Mouse (Mus musculus) midbrain, embryonic 16.5 days (tissue): ENCODE measurements around the gene Trib3. TPM values are rescaled to one million over a fixed set of nuclear protein-coding genes. Genes with fewer than 3 reads are reported as not detected.

Source experiments
- ATAC-seq: fragments of 200-750 bp; cut with Nextera tagmentation; 2 replicates; pipeline ENCODE4 v1.8.0; 2017; ENCODE audit warnings: moderate TSS enrichment
- H3K27ac ChIP-seq: fragments of 300-500 bp; sonication (generic); 2 replicates; pipeline ENCODE4 v1.5.1; 2014; ENCODE audit warnings: mild to moderate bottlenecking, low read length, mixed read lengths
- H3K27me3 ChIP-seq: fragments of 300-500 bp; sonication (generic); 2 replicates; pipeline ENCODE4 v1.6.1; 2014; ENCODE audit warnings: low read depth, low read length, mixed read lengths; ENCODE audit not compliant: control insufficient read depth, insufficient read depth
- H3K36me3 ChIP-seq: fragments of 300-500 bp; sonication (generic); 2 replicates; pipeline ENCODE4 v1.6.1; 2014; ENCODE audit warnings: mild to moderate bottlenecking, low read length, moderate library complexity, mixed read lengths; ENCODE audit not compliant: control insufficient read depth, insufficient read depth
- H3K4me1 ChIP-seq: fragments of 300-500 bp; sonication (generic); 2 replicates; pipeline ENCODE4 v1.6.1; 2014; ENCODE audit warnings: mild to moderate bottlenecking, low read length, mixed read lengths; ENCODE audit not compliant: control insufficient read depth, insufficient read depth
- H3K4me2 ChIP-seq: fragments of 300-500 bp; sonication (generic); 2 replicates; pipeline ENCODE4 v1.6.1; 2014; ENCODE audit warnings: mild to moderate bottlenecking, low read length, mixed read lengths
- H3K4me3 ChIP-seq: fragments of 300-500 bp; sonication (generic); 2 replicates; pipeline ENCODE4 v1.5.1; 2014; ENCODE audit warnings: low read depth, mild to moderate bottlenecking, low read length, moderate library complexity, mixed read lengths
- H3K9ac ChIP-seq: fragments of 300-500 bp; sonication (generic); 2 replicates; pipeline ENCODE4 v1.6.1; 2014; ENCODE audit warnings: low read depth, low read length, mixed read lengths
- H3K9me3 ChIP-seq: fragments of 300-500 bp; sonication (generic); replicated peaks from 2 replicates; pipeline ENCODE4 v1.6.1; 2014; ENCODE audit warnings: mild to moderate bottlenecking, low read length, mixed read lengths; ENCODE audit not compliant: control insufficient read depth, poor library complexity, severe bottlenecking
- WGBS: fragments of 180-500 bp; shearing (Covaris S2); extraction: QIAGEN DNeasy Blood & Tissue Kit; methylation state at CpG from one replicate; pipeline ENCODE4 v1.1.7; 2014; 5-methylcytosine and 5-hydroxymethylcytosine counted together
- polyA plus RNA-seq: library from polyadenylated mRNA; unstranded; fragments of >200 nt; fragmentation: Nextera tagmentation; extraction: Ambion mirVana; gene quantifications from 2 replicates; pipeline ENCODE4 v1.2.1, GENCODE M21; 2015

Gene Trib3
- polyA plus RNA-seq, 1 experiment from 2014 or later = 2.4 TPM

DNA sequence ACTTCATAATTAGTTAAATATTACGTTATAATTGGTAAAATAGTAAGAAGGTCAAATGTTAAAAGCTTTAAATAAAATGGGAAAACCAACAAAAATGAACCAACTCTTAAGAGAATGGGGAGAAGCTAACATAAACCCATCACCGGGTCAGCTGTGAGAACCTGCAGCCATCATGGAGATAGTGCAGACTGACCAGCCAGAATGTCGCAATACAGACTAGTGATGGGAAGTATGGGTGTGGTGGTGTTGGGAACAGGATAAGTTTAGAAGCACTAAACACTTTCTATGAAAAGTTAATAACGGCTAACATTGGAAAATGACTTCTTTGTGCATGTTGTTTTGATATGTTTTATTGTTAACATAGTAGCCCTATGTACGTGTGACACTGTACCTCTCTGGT lies 56.3 kb downstream of the Trib3 start:
- no peak for ATAC-seq
- Histone ChIP-seq H3K36me3 (peaks cover 9% of the 10 kb centered on the region; the same call in 1 of the 2 replicates), H3K4me1 (no peaks in the 10 kb centered on the region), H3K27ac (no peak overlapping the region), H3K4me3 (no peak overlapping the region), H3K9me3 (no peaks in the 10 kb centered on the region), H3K4me2 (no peak overlapping the region), H3K9ac (no peak overlapping the region), H3K27me3 (no peaks in the 10 kb centered on the region)
- 93% methylated on average over 5 of the region's 5 CpGs for WGBS

Other genes starting within 250 kb of the Trib3 start
- 21.8 and 25.4 TPM in 2 replicates for gene Srxn1, start 238.5 kb downstream of the Trib3 start, polyA plus RNA-seq
- gene Tcf15, start 200.5 kb downstream of the Trib3 start, polyA plus RNA-seq = 0.69 and 1.0 TPM in 2 replicates
- 107 and 116 TPM in 2 replicates for gene Csnk2a1, start 117.2 kb downstream of the Trib3 start, polyA plus RNA-seq
- gene Tbc1d20, start 50.2 kb downstream of the Trib3 start, polyA plus RNA-seq = 33.6 and 34.2 TPM in 2 replicates
- 101 and 104 TPM in 2 replicates for gene Rbck1, start 11.4 kb downstream of the Trib3 start, polyA plus RNA-seq
- 50.8 and 64.8 TPM in 2 replicates for gene Nrsn2, start 32.6 kb upstream of the Trib3 start, polyA plus RNA-seq
- 12.1 and 14.0 TPM in 2 replicates for gene Sox12, start 54.0 kb upstream of the Trib3 start, polyA plus RNA-seq
- 12.6 and 14.7 TPM in 2 replicates for gene Zcchc3, start 71.0 kb upstream of the Trib3 start, polyA plus RNA-seq
- gene 6820408C15Rik, start 71.6 kb upstream of the Trib3 start, polyA plus RNA-seq = 1.7 and 1.8 TPM in 2 replicates
- gene Defb23, start 120.6 kb upstream of the Trib3 start, polyA plus RNA-seq = not detected in 2 replicates
- not detected in 2 replicates for gene Defb20, start 133.0 kb upstream of the Trib3 start, polyA plus RNA-seq
- not detected in 2 replicates for gene Defb22, start 146.1 kb upstream of the Trib3 start, polyA plus RNA-seq
- not detected in 2 replicates for gene Defb26, start 167.7 kb upstream of the Trib3 start, polyA plus RNA-seq
- not detected in 2 replicates for gene Defb28, start 174.2 kb upstream of the Trib3 start, polyA plus RNA-seq
- not detected in 2 replicates for gene Defb29, start 196.1 kb upstream of the Trib3 start, polyA plus RNA-seq
- not detected in 2 replicates for gene Gm17416, start 225.3 kb upstream of the Trib3 start, polyA plus RNA-seq
- gene Defb21, start 228.7 kb upstream of the Trib3 start, polyA plus RNA-seq = not detected in 2 replicates
- not detected in 2 replicates for gene Defb19, start 236.3 kb upstream of the Trib3 start, polyA plus RNA-seq